Mouse (Mus musculus) cortical plate, adult 2 months (tissue): ENCODE results near the gene Atp2a2.

Source experiments
- CTCF ChIP-seq: fragments of 200-500 bp; IDR thresholded peaks from 2 replicates; pipeline ENCODE4 v1.5.1; 2011; ENCODE audit warnings: mild to moderate bottlenecking, control low read depth, low read length; ENCODE audit not compliant: insufficient read depth; ENCODE audit errors: extremely low read depth
- POLR2A ChIP-seq: fragments of 200-500 bp; IDR thresholded peaks from 2 replicates; pipeline ENCODE4 v1.6.1; 2011; ENCODE audit warnings: mild to moderate bottlenecking, low read length, control low read depth; ENCODE audit not compliant: insufficient read depth; ENCODE audit errors: extremely low read depth

DNA sequence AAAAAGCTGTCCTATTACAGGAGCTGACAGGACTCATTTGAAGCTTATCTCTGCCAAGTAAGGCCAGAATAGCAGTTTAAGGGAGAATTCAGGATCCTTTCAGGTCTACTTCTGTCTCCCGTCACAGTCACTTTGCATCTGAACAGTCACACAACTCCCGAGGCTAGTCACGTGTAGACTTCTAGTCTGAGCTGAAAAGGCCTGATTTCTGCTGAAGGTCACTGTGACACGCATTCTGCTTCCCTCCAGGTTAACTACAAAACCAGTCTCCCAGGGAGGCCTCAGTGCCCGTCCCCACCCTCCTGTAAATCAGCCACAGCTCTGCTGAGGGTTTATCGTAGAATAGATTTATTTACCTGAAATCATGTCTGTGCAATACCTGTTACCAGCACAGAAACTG is 48.8 kb downstream of the Atp2a2 start:
- TF ChIP-seq CTCF, result no peak
- no peak for TF ChIP-seq POLR2A
